Comparison of ENCODE assay signal across 9 mouse cellular contexts in the genomic region with DNA sequence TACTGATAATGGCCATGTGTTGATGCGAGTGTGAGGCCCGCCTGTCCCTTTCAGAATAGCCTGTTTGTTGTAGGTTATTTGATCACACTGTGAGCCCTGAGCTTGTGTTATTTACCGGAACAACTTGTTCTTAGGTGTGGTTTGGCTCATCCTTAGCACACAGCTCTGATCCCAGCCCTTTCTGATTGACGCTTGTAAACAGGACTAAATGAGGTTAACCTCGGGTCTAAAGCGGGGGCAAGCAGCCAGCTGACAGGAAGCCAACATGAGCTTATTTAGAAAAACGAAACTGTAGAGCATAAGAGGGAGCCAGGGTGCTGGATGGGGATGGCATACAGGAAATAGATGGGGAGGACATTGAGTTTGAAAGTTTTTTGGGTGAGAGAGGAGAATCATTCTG. TPM values are rescaled to one million over a fixed set of nuclear protein-coding genes. Genes with fewer than 3 reads are reported as not detected.
DNase-seq lines count a peak whose midpoint lies in the region; ATAC-seq lines count a peak whose summit lies in the region.
"Had no signal": no experiment of that assay in that cellular context is flagged by ENCODE, and none has a peak within 500 bp of the region (broad histone marks: within the 10 kb centered on the region; RNA-seq: fewer than 3 reads in every experiment).

No protein-coding gene starts in this region.

- H3K4me3 ChIP-seq in midbrain, embryonic 14.5 days (replicated peaks; ENCODE audit: low read depth, low read length): no peak overlapping the region
- H3K4me3 ChIP-seq: midbrain, embryonic 12.5 days had no signal

- 80% methylated on average over 7 of the region's 7 CpGs for WGBS in midbrain, embryonic 14.5 days

- no peaks in the 10 kb centered on the region for H3K9me3 ChIP-seq in midbrain, embryonic 14.5 days (ENCODE audit: control insufficient read depth, low read length)
- H3K9me3 ChIP-seq: midbrain, embryonic 12.5 days had no signal

- ATAC-seq in midbrain, embryonic 14.5 days (ENCODE audit: low FRiP score, low TSS enrichment): no peak

- peak; percentile 56 for DNase-seq in 3T3-L1 (ENCODE audit: low read depth, low spot score)
- DNase-seq in CD4-positive, CD25-positive, alpha-beta regulatory T cell, adult 2 months (ENCODE audit: low read depth, low spot score): peak; percentile 81
- peak; percentile 86 for DNase-seq in gastrocnemius, adult 18-20 months (ENCODE audit: low spot score)
- peak; percentile 58 to 66 for DNase-seq in kidney, postnatal 4 days
- DNase-seq in spleen, postnatal 10 days (ENCODE audit: low spot score in 2 of 2): peak; percentile 40 to 63
- DNase-seq in midbrain, embryonic 14.5 days: no peak
- DNase-seq in urinary bladder, postnatal 4 days (ENCODE audit: low spot score in 2 of 2): no peak
- no peak for DNase-seq in frontal cortex, adult 2 months (ENCODE audit: extremely low spot score in 1 of 2, low spot score in 1 of 2)

- H3K4me1 ChIP-seq in midbrain, embryonic 14.5 days (ENCODE audit: control insufficient read depth, insufficient read depth, low read length): no peaks in the 10 kb centered on the region

- H3K4me2 ChIP-seq in midbrain, embryonic 14.5 days (ENCODE audit: low read length): no peak overlapping the region
- H3K4me2 ChIP-seq: midbrain, embryonic 12.5 days had no signal

- H3K36me3 ChIP-seq in midbrain, embryonic 14.5 days (ENCODE audit: control insufficient read depth, insufficient read depth, low read length): no peaks in the 10 kb centered on the region
- H3K36me3 ChIP-seq: midbrain, embryonic 12.5 days had no signal

- H3K27ac ChIP-seq in midbrain, embryonic 14.5 days (replicated peaks; ENCODE audit: low read depth, low read length): no peak overlapping the region
- H3K27ac ChIP-seq: midbrain, embryonic 12.5 days had no signal

- H3K27me3 ChIP-seq in midbrain, embryonic 14.5 days (ENCODE audit: control insufficient read depth, insufficient read depth, low read length): 0 out of 2 replicates have a peak, but pooled peaks cover 5% of the 10 kb centered on the region
- H3K27me3 ChIP-seq: midbrain, embryonic 12.5 days had no signal

- no peak overlapping the region for H3K9ac ChIP-seq in midbrain, embryonic 14.5 days (replicated peaks; ENCODE audit: low read length)
- H3K9ac ChIP-seq: midbrain, embryonic 12.5 days had no signal

RNA-seq across cellular contexts. Expression of a gene that starts 3.6 kb away (rescaled TPM):
- 10 to 100 TPM; 29.9 to 31.9 TPM for total RNA-seq in gastrocnemius, adult 18-20 months (2021)
- 196 and 210 TPM in 2 replicates for polyA plus RNA-seq in midbrain, embryonic 14.5 days (2014; fragmentation: Nextera tagmentation; extraction: Ambion mirVana)
- 151 TPM in 2 replicates for polyA plus RNA-seq in frontal cortex, adult 2 months (2012; rRNA removed)

RNA-seq across cellular contexts. Expression of a gene that starts 5.0 kb away (rescaled TPM):
- 100 to 1,000 TPM; 149 to 155 TPM for total RNA-seq in gastrocnemius, adult 18-20 months (2021)
- polyA plus RNA-seq in midbrain, embryonic 14.5 days (2014; fragmentation: Nextera tagmentation; extraction: Ambion mirVana): 526 and 563 TPM in 2 replicates
- 742 and 753 TPM in 2 replicates for polyA plus RNA-seq in frontal cortex, adult 2 months (2012; rRNA removed)

RNA-seq across cellular contexts. Expression of a gene that starts 12.3 kb away (rescaled TPM):
- 10 to 100 TPM; 43.3 to 43.9 TPM for total RNA-seq in gastrocnemius, adult 18-20 months (2021)
- polyA plus RNA-seq in midbrain, embryonic 14.5 days (2014; fragmentation: Nextera tagmentation; extraction: Ambion mirVana): 53.4 and 61.2 TPM in 2 replicates
- polyA plus RNA-seq in frontal cortex, adult 2 months (2012; rRNA removed): 80.3 and 94.7 TPM in 2 replicates

RNA-seq across cellular contexts. Expression of a gene that starts 54.0 kb away (rescaled TPM):
- total RNA-seq in gastrocnemius, adult 18-20 months (2021): not detected
- polyA plus RNA-seq in midbrain, embryonic 14.5 days (2014; fragmentation: Nextera tagmentation; extraction: Ambion mirVana): 0.54 and 0.61 TPM in 2 replicates
- polyA plus RNA-seq in frontal cortex, adult 2 months (2012; rRNA removed): 0.08 and 0.24 TPM in 2 replicates

Comparison
In these comparisons a context has a peak if more than half of its experiments do, and no peak if none do; other contexts are left out.
1. DNase-seq: peak in 3T3-L1 (single experiment), CD4-positive, CD25-positive, alpha-beta regulatory T cell, adult 2 months (single experiment), gastrocnemius, adult 18-20 months (single experiment), kidney, postnatal 4 days (2 of 2) and spleen, postnatal 10 days (2 of 2); none in midbrain, embryonic 14.5 days (single experiment), urinary bladder, postnatal 4 days (0 of 2) and frontal cortex, adult 2 months (0 of 2).